ENCODE assay signal across 20 mouse cellular contexts in the genomic region with DNA sequence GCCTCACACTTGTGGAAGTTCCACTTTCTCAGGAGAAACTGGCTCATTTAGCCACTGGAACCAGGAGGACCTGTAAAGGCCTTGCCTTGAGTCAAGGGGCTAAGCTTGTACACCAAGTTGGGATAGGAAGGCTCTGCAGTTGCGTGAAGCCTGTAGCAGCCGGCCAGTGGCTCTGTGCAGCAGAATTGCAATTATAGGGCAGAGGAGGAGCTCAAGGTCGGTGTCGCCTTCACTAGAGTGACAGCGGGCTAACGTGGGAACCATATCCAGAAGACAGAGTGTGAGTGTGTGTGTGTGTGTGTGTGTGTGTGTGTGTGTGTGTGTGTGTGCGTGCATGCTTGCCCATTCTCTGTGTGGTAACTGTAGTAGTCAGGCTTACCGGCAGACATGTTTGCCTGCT. TPM values are rescaled to one million over a fixed set of nuclear protein-coding genes. Genes with fewer than 3 reads are reported as not detected.
DNase-seq lines count a peak whose midpoint lies in the region; ATAC-seq lines count a peak whose summit lies in the region.
"Had no signal": no experiment of that assay in that cellular context is flagged by ENCODE, and none has a peak within 500 bp of the region (broad histone marks: within the 10 kb centered on the region; RNA-seq: fewer than 3 reads in every experiment).

No protein-coding gene starts in this region.

- H3K36me3 ChIP-seq in heart, embryonic 16.5 days (ENCODE audit: control insufficient read depth, insufficient read depth), result peaks cover 13% of the 10 kb centered on the region; the same call in 1 of the 2 replicates
- H3K36me3 ChIP-seq in heart, embryonic 12.5 days, result peaks cover 47% of the 10 kb centered on the region

- H3K9me3 ChIP-seq in heart, embryonic 16.5 days (replicated peaks; ENCODE audit: control insufficient read depth, low read length), result no peaks in the 10 kb centered on the region
- H3K9me3 ChIP-seq in heart, embryonic 12.5 days (replicated peaks), result no peaks in the 10 kb centered on the region
- H3K9me3 ChIP-seq: heart, embryonic 10.5 days; hindbrain, embryonic 12.5 days; megakaryocyte, embryonic 14.5 days; neural tube, embryonic 13.5 days had no signal

- WGBS in heart, embryonic 16.5 days, result 73% methylated on average over 8 of the region's 8 CpGs
- WGBS in heart, embryonic 12.5 days, result 81% methylated on average over 8 of the region's 8 CpGs

- H3K27ac ChIP-seq in heart, embryonic 16.5 days (ENCODE audit: low read length), result 0 out of 2 replicates have a peak overlapping the region, but pooled peaks have one; percentile 30
- no peak overlapping the region for H3K27ac ChIP-seq in heart, embryonic 12.5 days (ENCODE audit: poor library complexity, severe bottlenecking)
- H3K27ac ChIP-seq: hindbrain, embryonic 12.5 days; neural tube, embryonic 13.5 days had no signal

- no peak for ATAC-seq in heart, embryonic 16.5 days (replicated peaks; ENCODE audit: extremely low read depth, insufficient read depth, low FRiP score)
- ATAC-seq in heart, embryonic 12.5 days (ENCODE audit: insufficient number of reproducible peaks, low FRiP score), result no peak
- no peak for ATAC-seq in activated CD4-positive, CD25-positive, alpha-beta regulatory T cell, adult 4 months
- ATAC-seq: forebrain, embryonic 14.5 days; lung, postnatal 0 days had no signal

- H3K4me1 ChIP-seq in heart, embryonic 16.5 days (ENCODE audit: control insufficient read depth, insufficient read depth, low read length), result peaks cover 48% of the 10 kb centered on the region
- peaks cover 62% of the 10 kb centered on the region for H3K4me1 ChIP-seq in heart, embryonic 12.5 days (replicated peaks)

- H3K4me2 ChIP-seq in heart, embryonic 16.5 days (ENCODE audit: low read depth, low read length), result no peak overlapping the region
- H3K4me2 ChIP-seq in heart, embryonic 12.5 days, result no peak overlapping the region
- H3K4me2 ChIP-seq: hindbrain, embryonic 12.5 days; neural tube, embryonic 13.5 days had no signal

- H3K9ac ChIP-seq in heart, embryonic 16.5 days (ENCODE audit: low read length), result no peak overlapping the region
- H3K9ac ChIP-seq in heart, embryonic 12.5 days, result no peak overlapping the region; the same call in 1 of the 2 replicates
- H3K9ac ChIP-seq: hindbrain, embryonic 12.5 days; neural tube, embryonic 13.5 days had no signal

- no peaks in the 10 kb centered on the region for H3K27me3 ChIP-seq in heart, embryonic 16.5 days (ENCODE audit: control insufficient read depth, insufficient read depth, low read length)
- no peaks in the 10 kb centered on the region for H3K27me3 ChIP-seq in heart, embryonic 12.5 days (replicated peaks)
- H3K27me3 ChIP-seq: hindbrain, embryonic 12.5 days; megakaryocyte, embryonic 14.5 days; neural tube, embryonic 13.5 days had no signal

- H3K4me3 ChIP-seq in heart, embryonic 16.5 days (ENCODE audit: low read length), result no peak overlapping the region
- H3K4me3 ChIP-seq in heart, embryonic 12.5 days, result no peak overlapping the region
- H3K4me3 ChIP-seq: heart, embryonic 10.5 days; hindbrain, embryonic 12.5 days; megakaryocyte, embryonic 14.5 days; neural tube, embryonic 13.5 days had no signal

- peak; percentile 22 for DNase-seq in adrenal gland, postnatal 25 days
- no peak for DNase-seq in adrenal gland, adult 18-20 months (ENCODE audit: low spot score in 2 of 2)
- peak; percentile 6 for DNase-seq in thymus, postnatal 25 days
- DNase-seq in thymus, postnatal 14 days, result no peak
- DNase-seq in urinary bladder, postnatal 36 days (ENCODE audit: low spot score in 2 of 2), result no peak
- DNase-seq: cerebellum, adult 2 months; kidney, adult 11 months; kidney, postnatal 10 days; layer of hippocampus, adult 9-11 months; right cerebral cortex, postnatal 4 days; thymus, postnatal 36 days had no signal

RNA-seq across cellular contexts. Expression of gene Klf3, which starts 12.4 kb away (rescaled TPM):
- 61.6 and 74.6 TPM in 2 replicates for total RNA-seq in adrenal gland, postnatal 25 days (2021)
- 10 to 100 TPM; 48.2 to 57.3 TPM for total RNA-seq in adrenal gland, adult 18-20 months (2021)
- polyA plus RNA-seq in heart, embryonic 16.5 days (2015; fragmentation: Nextera tagmentation; extraction: Ambion mirVana), result 41.2 and 41.9 TPM in 2 replicates
- polyA plus RNA-seq in heart, embryonic 12.5 days (2016; fragmentation: Nextera tagmentation; extraction: Ambion mirVana), result 66.9 and 69.7 TPM in 2 replicates
- 10 to 100 TPM; 64.9 to 76.7 TPM for polyA plus RNA-seq in activated CD4-positive, CD25-positive, alpha-beta regulatory T cell, adult 4 months (2017; shearing (Covaris generic))

Comparison
In these comparisons a context has a peak if more than half of its experiments do, and no peak if none do; other contexts are left out.
1. DNase-seq: peak in adrenal gland, postnatal 25 days (single experiment) and thymus, postnatal 25 days (single experiment); none in adrenal gland, adult 18-20 months (0 of 2), thymus, postnatal 14 days (single experiment) and urinary bladder, postnatal 36 days (0 of 2).